Mouse (Mus musculus): Measurements from ENCODE around the gene Kntc1. TPM values are rescaled to one million over a fixed set of nuclear protein-coding genes. Genes with fewer than 3 reads are reported as not detected.

Gene Kntc1
- polyA plus RNA-seq, 1 experiment from 2014 or later = 7.4 TPM

DNA sequence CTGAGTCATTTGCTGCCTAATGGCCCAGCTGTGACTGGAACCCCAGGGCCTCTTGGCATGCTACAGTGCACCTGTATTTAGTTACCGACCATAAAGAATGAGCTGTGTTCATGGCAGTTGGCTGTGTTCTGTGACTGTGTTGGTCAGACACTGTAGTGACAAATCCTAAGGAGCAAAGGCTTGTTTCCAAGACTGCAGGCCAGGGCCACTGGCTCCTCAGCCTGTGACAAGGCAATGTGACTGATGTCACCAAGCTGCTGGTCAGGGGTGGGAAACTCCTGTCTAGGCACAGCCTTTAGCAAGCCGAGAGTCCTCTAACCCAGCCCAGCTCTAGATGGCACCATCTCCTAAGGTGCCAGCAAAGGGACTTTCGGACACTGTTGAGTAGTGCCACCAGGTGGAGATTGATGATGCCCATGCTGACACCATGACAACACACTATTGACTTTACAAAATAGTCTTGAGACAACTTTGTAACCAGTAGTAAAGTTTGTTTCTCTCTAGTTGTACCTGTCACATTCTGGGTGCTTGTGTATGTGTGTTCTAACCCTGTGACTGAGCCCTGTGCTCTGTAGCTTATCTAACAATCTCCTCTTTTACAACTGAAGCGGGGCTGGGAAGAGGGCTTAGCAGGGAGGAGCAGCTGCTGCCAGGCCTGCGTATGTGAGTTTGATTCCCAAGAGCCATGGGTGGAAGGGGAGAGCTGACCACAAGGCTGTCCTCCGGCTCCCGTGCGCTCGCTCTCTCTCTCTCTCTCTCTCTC lies 71.2 kb downstream of the Kntc1 start:
- Histone ChIP-seq H3K4me2 (no peak overlapping the region), H3K9ac (no peak overlapping the region), H3K9me3 (no peaks in the 10 kb centered on the region), H3K4me3 (no peak overlapping the region), H3K4me1 (replicated peaks) (0 out of 2 replicates have a peak, but pooled peaks cover 9% of the 10 kb centered on the region), H3K27ac (no peak overlapping the region), H3K36me3 (no peaks in the 10 kb centered on the region), H3K27me3 (no peaks in the 10 kb centered on the region)
- 84% methylated on average over 9 of the region's 9 CpGs for WGBS
- ATAC-seq (ENCODE audit: low FRiP score) = no peak

DNA sequence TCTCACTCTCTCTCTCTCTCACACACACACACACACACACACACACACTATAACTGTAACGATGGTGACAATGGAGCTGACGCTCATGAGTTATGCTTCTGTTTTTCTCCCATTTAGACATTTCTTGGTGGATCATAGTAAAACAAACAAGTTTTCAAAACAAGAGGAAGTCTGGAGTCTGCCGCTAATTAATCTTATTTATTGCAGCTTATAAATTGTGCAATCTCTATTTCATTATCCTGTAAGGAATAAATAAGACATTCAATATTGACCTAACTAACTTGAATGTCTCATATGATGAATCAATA lies 71.7 kb downstream of the Kntc1 start:
- no peak overlapping the region for H3K27ac ChIP-seq
- no peak overlapping the region for H3K9ac ChIP-seq
- H3K9me3 ChIP-seq = no peaks in the 10 kb centered on the region
- 0 out of 2 replicates have a peak, but pooled peaks cover 9% of the 10 kb centered on the region for H3K4me1 ChIP-seq (replicated peaks)
- no peak for ATAC-seq (ENCODE audit: low FRiP score)
- H3K4me3 ChIP-seq = no peak overlapping the region
- H3K27me3 ChIP-seq = no peaks in the 10 kb centered on the region
- no peak overlapping the region for H3K4me2 ChIP-seq
- 81% methylated on average over 3 of the region's 3 CpGs for WGBS
- no peaks in the 10 kb centered on the region for H3K36me3 ChIP-seq

DNA sequence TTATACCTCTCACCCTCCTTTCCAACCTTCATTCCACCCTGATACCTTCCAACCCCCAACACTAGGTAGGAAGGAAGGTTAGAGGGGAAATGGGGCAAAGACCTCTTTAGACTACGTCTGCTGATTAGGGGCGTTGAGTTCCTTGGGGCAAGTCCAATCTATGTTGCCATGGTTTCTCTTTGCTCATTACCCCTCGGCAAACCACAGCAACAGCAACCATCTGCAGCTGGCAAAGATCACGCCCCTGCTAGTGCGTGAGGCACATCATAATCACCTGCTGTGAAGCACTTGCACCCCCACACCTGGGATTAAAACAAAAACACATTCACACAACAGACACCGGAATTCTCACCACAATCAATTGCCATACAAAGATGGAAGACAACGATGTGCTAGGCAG lies 73.2 kb downstream of the Kntc1 start:
- no peak overlapping the region for H3K4me3 ChIP-seq
- no peak overlapping the region for H3K9ac ChIP-seq
- H3K36me3 ChIP-seq = no peaks in the 10 kb centered on the region
- H3K4me1 ChIP-seq (replicated peaks) = 0 out of 2 replicates have a peak, but pooled peaks cover 9% of the 10 kb centered on the region
- WGBS = 53% methylated on average over 7 of the region's 7 CpGs
- H3K27ac ChIP-seq = peak overlapping the region; percentile 48; the same call in 1 of the 2 replicates
- no peaks in the 10 kb centered on the region for H3K27me3 ChIP-seq
- no peaks in the 10 kb centered on the region for H3K9me3 ChIP-seq
- H3K4me2 ChIP-seq = no peak overlapping the region
- ATAC-seq (ENCODE audit: low FRiP score) = no peak

DNA sequence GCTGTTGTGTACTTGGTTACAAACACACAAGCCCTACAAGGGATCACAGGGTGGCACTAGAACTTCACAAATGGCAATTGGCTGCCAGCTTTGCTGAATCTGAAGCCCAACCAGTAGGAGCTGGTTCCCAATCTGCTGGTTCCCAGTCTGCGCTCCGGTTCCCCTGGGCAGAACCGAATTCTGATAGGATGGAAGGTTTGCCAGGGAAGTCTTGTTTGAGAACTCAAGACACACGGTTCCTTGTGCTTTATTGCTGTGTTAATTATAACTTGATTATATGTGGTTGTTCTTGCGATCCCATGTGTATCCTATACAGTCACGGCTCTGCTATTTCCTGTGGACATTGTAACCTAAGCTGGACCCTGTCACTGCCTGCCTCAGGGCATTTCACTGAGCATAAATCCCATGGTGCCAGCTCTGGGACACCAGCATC lies 78.2 kb downstream of the Kntc1 start:
- Histone ChIP-seq H3K4me1 (replicated peaks) (0 out of 2 replicates have a peak, but pooled peaks cover 4% of the 10 kb centered on the region), H3K27me3 (no peaks in the 10 kb centered on the region), H3K9ac (no peak overlapping the region), H3K4me2 (no peak overlapping the region), H3K4me3 (no peak overlapping the region), H3K36me3 (no peaks in the 10 kb centered on the region), H3K9me3 (no peaks in the 10 kb centered on the region), H3K27ac (no peak overlapping the region)
- ATAC-seq (ENCODE audit: low FRiP score) = no peak
- 77% methylated on average over 6 of the region's 6 CpGs for WGBS

DNA sequence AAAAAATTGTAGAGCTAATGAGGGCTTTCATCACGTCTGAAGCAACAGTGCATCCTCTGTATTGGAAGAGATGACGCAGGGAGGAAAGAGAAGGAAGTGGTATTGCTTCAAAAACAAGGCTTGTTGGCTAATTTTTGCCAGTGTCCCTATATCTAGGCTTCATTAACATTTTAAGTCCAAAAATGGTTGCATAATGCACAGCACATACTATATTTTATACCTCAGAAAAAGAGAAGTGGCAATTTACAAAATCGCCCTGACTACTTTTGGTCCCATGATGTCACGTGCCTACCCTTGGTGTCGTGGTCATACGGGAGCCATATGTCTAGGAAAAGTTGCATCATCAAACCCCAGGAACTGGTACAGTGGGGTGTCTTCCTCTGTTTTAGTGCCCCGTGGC lies 82.8 kb downstream of the Kntc1 start:
- WGBS = 90% methylated on average over 7 of the region's 7 CpGs
- no peak overlapping the region for H3K4me3 ChIP-seq
- H3K9ac ChIP-seq = no peak overlapping the region
- H3K36me3 ChIP-seq = no peaks in the 10 kb centered on the region
- H3K4me1 ChIP-seq (replicated peaks) = no peaks in the 10 kb centered on the region
- H3K27ac ChIP-seq = no peak overlapping the region
- no peaks in the 10 kb centered on the region for H3K9me3 ChIP-seq
- H3K27me3 ChIP-seq = no peaks in the 10 kb centered on the region
- no peak overlapping the region for H3K4me2 ChIP-seq
- ATAC-seq (ENCODE audit: low FRiP score) = no peak

DNA sequence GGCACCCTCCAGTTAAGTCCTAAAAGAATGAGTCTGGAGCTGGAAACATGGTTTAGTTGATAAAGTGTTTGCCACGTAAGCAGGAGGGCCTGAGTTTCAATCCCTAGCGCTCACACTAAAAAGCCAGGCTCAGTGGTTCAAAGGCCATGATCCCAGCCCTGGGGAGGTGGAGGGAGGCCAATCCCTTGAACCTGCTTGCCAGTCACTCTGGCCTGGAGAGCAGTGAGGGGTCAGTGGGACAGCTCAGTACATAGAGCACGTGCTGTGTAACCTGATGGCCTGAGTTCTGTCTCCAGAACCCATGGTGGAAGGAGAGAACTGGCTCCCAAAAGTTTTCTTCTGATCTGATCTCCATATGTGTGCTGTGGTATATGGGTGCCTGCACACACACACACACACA lies 85.3 kb downstream of the Kntc1 start:
- H3K27me3 ChIP-seq = no peaks in the 10 kb centered on the region
- no peak overlapping the region for H3K9ac ChIP-seq
- WGBS = 84% methylated on average over 3 of the region's 3 CpGs
- H3K4me3 ChIP-seq = no peak overlapping the region
- H3K9me3 ChIP-seq = no peaks in the 10 kb centered on the region
- ATAC-seq (ENCODE audit: low FRiP score) = no peak
- no peak overlapping the region for H3K27ac ChIP-seq
- H3K36me3 ChIP-seq = no peaks in the 10 kb centered on the region
- no peak overlapping the region for H3K4me2 ChIP-seq
- no peaks in the 10 kb centered on the region for H3K4me1 ChIP-seq (replicated peaks)

DNA sequence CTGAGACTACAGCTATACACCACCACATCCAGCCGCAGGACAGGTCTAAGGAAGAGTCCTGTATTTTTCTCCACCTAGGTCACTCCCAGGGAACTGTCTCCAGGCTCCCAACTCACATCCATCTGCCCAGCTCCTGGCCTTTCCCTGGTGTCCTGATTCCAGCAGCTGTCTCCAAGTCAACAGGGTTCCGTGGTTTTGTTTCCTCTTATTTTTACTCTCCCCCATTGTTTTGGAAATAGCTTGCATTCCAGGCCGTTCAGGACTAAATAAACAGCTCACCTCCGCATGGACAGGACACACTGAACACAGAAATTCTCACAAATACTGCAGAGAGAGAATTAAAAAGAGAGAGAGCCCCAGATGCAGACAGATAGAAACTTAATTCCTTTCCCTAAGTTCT lies 87.9 kb downstream of the Kntc1 start:
- no peaks in the 10 kb centered on the region for H3K9me3 ChIP-seq
- no peaks in the 10 kb centered on the region for H3K27me3 ChIP-seq
- H3K27ac ChIP-seq = no peak overlapping the region
- no peaks in the 10 kb centered on the region; the same call in 1 of the 2 replicates for H3K4me1 ChIP-seq (replicated peaks)
- 47% methylated on average over 4 of the region's 4 CpGs for WGBS
- 0 out of 2 replicates have a peak overlapping the region, but pooled peaks have one; percentile 5 for H3K9ac ChIP-seq
- no peak overlapping the region for H3K4me3 ChIP-seq
- ATAC-seq (ENCODE audit: low FRiP score) = no peak
- H3K4me2 ChIP-seq = no peak overlapping the region
- H3K36me3 ChIP-seq = no peaks in the 10 kb centered on the region

DNA sequence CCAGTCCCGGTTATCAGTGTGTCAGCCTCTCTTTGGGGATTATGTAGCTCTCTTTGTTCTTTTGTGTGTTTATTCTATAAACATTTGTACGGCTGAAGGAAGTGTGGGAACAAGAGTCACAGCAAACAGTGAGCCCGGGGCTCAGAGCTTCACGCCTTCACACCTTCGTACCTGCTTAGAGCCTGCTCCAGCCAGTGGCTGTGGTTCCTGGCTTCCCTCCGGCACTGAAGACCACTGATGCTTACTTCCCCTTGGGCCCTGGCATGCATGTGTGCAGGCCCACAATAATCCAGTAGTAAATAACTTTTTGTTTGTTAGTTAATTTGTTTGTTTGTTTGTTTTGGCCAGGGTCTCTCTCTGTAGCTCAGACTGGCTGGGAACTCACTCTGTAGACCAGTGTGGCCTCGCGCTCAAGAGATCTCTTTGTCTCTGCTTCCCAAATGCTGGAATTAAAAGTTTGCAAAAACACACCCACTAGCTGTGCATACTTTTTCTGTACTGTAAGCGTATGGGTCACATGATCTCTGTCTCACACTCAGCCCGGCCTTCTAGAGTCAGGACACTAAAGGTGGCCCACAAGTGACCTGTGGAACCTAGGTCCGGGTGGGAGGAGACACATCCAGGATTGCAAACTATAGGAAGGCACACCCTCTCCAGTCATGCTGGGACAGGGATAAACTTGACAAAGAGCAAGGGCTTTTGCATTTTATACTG lies 92.9 kb downstream of the Kntc1 start:
- ATAC-seq (ENCODE audit: low FRiP score) = no peak

DNA sequence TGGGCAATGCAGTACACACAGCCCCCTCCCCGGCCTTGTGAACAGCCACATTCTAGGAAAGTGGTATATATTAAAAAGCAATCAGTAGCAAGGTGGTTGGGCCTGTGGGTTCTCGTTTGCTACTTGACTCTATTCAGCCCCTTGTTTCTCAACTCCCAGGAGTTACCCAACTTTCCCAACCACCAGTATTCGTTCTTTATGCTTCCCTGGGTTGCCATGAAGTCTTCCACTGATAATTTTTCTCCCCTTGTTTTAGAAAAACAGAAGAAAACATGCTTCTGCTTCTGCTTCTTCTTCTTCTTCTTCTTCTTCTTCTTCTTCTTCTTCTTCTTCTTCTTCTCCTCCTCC lies 93.4 kb downstream of the Kntc1 start:
- no peaks in the 10 kb centered on the region for H3K9me3 ChIP-seq
- no peak for ATAC-seq (ENCODE audit: low FRiP score)
- H3K4me1 ChIP-seq (replicated peaks) = no peaks in the 10 kb centered on the region; the same call in 1 of the 2 replicates
- H3K36me3 ChIP-seq = no peaks in the 10 kb centered on the region
- H3K4me3 ChIP-seq = no peak overlapping the region
- no peaks in the 10 kb centered on the region for H3K27me3 ChIP-seq
- H3K9ac ChIP-seq = no peak overlapping the region
- no peak overlapping the region for H3K4me2 ChIP-seq
- WGBS = 81% methylated on average over 3 of the region's 3 CpGs
- no peak overlapping the region for H3K27ac ChIP-seq

More for the DNA sequence above, 92.9 kb downstream of the Kntc1 start:
- no peaks in the 10 kb centered on the region for H3K9me3 ChIP-seq
- H3K4me2 ChIP-seq = no peak overlapping the region
- H3K9ac ChIP-seq = no peak overlapping the region
- H3K27ac ChIP-seq = no peak overlapping the region
- no peaks in the 10 kb centered on the region for H3K27me3 ChIP-seq
- WGBS = 74% methylated on average over 11 of the region's 11 CpGs
- no peak overlapping the region for H3K4me3 ChIP-seq
- no peaks in the 10 kb centered on the region; the same call in 1 of the 2 replicates for H3K4me1 ChIP-seq (replicated peaks)
- no peaks in the 10 kb centered on the region for H3K36me3 ChIP-seq

DNA sequence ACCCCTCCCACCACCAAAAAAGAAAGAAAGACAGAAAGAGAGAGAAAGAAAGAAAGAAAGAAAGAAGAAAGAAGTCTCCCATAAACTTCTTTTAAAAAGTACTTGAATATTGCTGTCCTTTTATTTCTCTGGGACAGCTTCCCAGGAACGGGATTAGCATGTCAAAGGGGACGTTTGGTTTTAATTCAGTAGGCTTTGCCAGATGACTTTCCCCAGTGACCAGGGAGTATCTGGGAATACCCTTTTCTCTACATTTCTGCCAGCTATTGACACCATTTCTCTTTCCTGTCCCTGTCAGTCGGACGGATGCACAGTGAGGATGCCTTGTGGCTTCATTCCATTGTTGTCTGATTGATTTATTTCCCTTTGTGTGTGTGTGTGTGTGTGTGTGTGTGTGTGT lies 94.3 kb downstream of the Kntc1 start:
- Histone ChIP-seq H3K27me3 (no peaks in the 10 kb centered on the region), H3K4me2 (no peak overlapping the region), H3K4me1 (replicated peaks) (no peaks in the 10 kb centered on the region; the same call in 1 of the 2 replicates), H3K27ac (no peak overlapping the region), H3K9me3 (no peaks in the 10 kb centered on the region), H3K4me3 (no peak overlapping the region), H3K36me3 (no peaks in the 10 kb centered on the region), H3K9ac (no peak overlapping the region)
- ATAC-seq (ENCODE audit: low FRiP score) = no peak
- 30% methylated on average over 4 of the region's 4 CpGs for WGBS

DNA sequence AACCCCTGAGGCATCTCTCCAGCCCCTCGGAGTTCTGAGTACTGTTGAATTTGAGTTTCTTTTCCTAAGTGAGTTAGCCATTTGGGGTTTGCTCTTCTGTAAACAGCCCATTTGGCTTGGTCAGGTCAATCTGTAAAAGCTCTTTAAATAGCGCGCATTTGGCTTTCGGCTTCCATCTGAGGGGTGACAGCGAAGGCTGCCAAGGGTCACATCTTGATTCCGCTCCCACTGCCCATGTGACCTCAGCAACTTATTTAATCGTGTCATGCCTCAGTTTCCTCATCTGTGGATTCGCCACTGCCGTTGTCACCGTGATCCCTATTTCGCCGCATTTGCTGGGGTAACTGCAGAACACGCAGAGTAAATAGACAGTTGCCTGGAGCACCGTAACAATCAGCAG lies 94.8 kb downstream of the Kntc1 start:
- H3K36me3 ChIP-seq = no peaks in the 10 kb centered on the region
- H3K9ac ChIP-seq = no peak overlapping the region
- no peak overlapping the region for H3K4me3 ChIP-seq
- no peaks in the 10 kb centered on the region for H3K27me3 ChIP-seq
- whole genome bisulfite sequencing = 91% methylated on average over 14 of the region's 14 CpGs
- H3K4me1 ChIP-seq (replicated peaks) = no peaks in the 10 kb centered on the region; the same call in 1 of the 2 replicates
- no peak for ATAC-seq (ENCODE audit: low FRiP score)
- no peaks in the 10 kb centered on the region for H3K9me3 ChIP-seq
- no peak overlapping the region for H3K4me2 ChIP-seq
- H3K27ac ChIP-seq = no peak overlapping the region

DNA sequence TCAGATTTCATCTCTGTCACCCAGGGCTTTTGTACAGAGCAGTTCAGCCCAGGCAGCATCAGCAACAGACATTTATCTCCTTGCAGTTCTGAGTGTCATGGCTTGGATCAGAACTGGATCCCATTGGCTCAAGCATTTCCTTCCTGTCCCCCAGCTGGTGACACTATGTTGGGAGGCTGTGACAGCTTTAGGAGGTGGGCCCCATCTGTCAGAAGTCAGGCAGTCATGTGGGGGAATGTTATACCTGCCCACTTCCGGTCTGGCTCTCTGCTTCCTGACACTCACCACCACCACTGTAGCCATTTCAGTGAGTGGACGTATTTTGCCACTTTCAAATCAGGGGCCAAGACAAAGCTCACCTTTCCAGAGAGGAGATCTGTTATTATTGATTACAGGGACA lies 101.9 kb downstream of the Kntc1 start:
- Histone ChIP-seq H3K27me3 (no peaks in the 10 kb centered on the region), H3K9me3 (no peaks in the 10 kb centered on the region), H3K4me3 (no peak overlapping the region), H3K4me1 (replicated peaks) (no peaks in the 10 kb centered on the region), H3K9ac (no peak overlapping the region), H3K4me2 (no peak overlapping the region), H3K36me3 (no peaks in the 10 kb centered on the region), H3K27ac (no peak overlapping the region)
- no peak for ATAC-seq (ENCODE audit: low FRiP score)
- 65% methylated on average over 2 of the region's 2 CpGs for WGBS

Data from hindbrain, embryonic 13.5 days (tissue).